Mouse (Mus musculus) gastrocnemius, postnatal 10 days (tissue): ENCODE results near the gene Gm29666. TPM values are rescaled to one million over a fixed set of nuclear protein-coding genes. Genes with fewer than 3 reads are reported as not detected.

Experiments used
- DNase-seq: peaks from one replicate; pipeline ENCODE4 v3.0.0; 2021; ENCODE audit warnings: mixed read lengths
- long read RNA-seq, 2 experiments: library from polyadenylated mRNA; stranded (forward); transcript quantifications; one replicate each; pipeline ENCODE4 v2.0.0; 2021
- total RNA-seq, 2 experiments: library from RNA; stranded (reverse); gene quantifications; 2 replicates each; pipeline ENCODE4 v1.2.3; 2021

Gene Gm29666
- under 1 TPM; 0.14 to 0.32 TPM for total RNA-seq
- long read RNA-seq, experiment 1, result 0 reads
- long read RNA-seq, experiment 2, partial matches to known transcripts, result 0 of 2 reads
- long read RNA-seq, experiment 2, other reads (novel, unspliced or antisense), result 2 of 2 reads

- DNase-seq, result no peak
Measured at GRCm38 (mm10) chr15:84919938-84920337, at the start of gene Gm29666. Gene Gm29666, minus strand, starts transcription at chr15:84920038.

DNA sequence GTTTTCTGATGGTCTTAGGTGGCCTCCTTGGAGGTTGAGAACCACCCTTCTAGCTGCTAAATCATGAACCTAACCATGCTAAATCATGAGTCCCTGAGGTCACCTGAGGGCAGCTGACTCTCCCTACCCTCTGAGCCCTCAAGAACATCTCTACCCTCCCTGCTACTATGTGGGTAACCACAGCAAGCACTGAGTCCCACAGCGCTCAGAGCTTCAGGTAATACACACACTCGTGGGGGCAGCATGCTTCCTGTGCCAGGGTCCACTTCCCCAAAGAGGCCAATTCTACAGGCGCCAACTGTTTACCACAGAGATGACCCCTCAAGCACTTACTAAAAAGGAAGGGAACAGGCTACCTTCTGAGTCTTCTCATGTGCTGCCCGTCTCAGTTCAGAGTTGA is 48.7 kb upstream of the Gm29666 start:
- no peak for DNase-seq

DNA sequence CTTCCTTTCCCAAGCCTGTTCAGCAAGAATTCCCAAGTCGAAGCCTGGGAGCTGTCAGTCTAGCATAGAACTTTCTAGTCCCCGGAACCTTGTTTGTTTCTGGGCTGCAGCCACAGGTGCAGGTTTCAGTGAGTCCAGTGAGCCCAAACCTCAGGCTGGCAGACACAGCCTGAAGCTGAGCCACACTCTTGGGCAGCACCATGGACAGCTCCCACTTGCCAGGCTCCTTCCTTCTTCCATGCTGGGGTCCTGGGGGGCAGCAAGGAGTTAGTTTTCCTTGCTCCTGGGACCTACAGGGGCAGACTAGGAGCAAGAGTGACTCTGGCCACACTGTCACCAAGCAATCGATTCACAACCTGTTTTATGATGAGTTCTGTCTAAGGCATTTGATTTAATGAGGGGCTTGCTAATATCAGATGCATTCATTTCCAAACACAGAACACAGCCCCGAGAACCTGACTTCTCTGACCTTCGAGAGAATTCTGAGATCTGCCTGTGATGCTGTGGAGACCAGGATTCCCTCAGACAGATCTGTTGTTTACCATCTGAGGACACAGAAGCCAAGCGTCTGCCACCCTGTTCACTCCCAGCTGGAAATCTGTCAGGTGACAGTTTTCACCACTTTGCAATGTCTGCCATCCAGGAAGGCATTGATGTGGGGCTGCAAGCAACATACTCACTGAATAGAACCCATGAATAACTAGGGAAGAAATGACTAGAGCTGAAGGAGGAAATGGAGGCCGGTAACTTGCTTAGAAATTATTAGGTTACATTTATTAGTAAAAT is 45.9 kb upstream of the Gm29666 start:
- peak; percentile 73 for DNase-seq

DNA sequence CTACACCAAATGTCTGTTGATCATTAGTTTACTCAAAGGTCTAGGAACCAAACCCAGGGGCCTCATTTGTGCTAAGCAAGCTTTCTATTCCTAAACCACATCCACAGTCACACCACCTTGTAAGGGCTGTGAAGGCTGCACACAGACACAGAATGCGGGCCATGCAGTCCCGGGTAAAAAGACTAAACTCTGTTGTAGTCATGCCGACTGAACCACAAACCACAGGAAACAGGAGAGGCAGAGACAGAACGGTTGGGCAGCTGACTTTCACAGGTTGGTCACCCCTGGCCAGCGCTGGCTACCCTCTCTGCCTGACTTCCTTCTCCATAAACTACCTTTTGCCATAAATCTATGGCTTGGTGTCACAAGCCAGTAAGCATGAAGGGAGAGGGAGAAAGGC is 44.9 kb upstream of the Gm29666 start:
- no peak for DNase-seq

- no peak for DNase-seq
Measured at GRCm38 (mm10) chr15:84962518-84962917, 42.7 kb upstream of the Gm29666 start.

DNA sequence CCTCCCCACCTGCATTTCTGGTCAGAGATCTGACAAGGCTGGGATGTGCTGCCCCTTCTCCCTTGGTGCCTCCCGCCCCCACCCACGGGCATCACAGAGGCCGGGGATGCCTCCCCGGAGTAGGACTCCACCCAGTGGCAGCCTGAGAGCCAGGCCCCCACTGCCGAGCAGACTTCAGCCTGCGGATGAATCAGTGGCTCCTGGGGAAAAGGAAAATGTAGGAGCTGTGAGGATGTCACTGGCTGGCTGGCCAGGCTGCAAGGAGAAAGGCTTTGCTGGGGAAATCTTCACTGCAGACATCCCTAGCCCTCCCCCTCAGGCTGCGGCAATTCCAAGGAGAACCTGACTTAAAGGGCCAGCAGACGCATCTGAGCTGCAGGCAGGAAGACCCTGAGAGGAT is 40.9 kb upstream of the Gm29666 start:
- DNase-seq, result peak; percentile 25

- DNase-seq, result no peak
Measured at GRCm38 (mm10) chr15:84959891-84960290, 40.1 kb upstream of the Gm29666 start.

DNA sequence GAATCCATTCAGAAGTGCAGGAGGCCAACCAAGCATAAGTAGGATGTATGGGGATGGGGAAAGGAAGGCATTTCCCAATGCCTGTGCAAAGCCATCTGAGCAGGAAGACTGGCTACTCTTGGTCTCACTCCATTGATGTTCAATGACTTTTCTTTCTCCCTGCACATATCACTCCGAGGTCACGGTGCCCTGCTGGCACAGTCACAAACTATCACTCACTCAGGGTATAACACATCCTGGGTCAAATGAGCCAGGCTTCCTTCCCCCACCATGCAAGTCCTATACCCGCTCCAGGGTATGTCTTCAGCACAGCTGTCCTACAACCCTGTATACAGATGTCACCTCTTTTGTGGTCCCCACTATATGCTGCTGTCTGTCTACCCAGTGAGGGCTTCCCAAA is 38.5 kb upstream of the Gm29666 start:
- DNase-seq, result no peak

- no peak for DNase-seq
Measured at GRCm38 (mm10) chr15:84957851-84958250, 38.0 kb upstream of the Gm29666 start.

- DNase-seq, result no peak
Measured at GRCm38 (mm10) chr15:84953259-84953658, 33.4 kb upstream of the Gm29666 start.

GRCm38 (mm10) chr15:84950053-84950452 is 30.2 kb upstream of the Gm29666 start:
- no peak for DNase-seq

GRCm38 (mm10) chr15:84948990-84949389 is 29.2 kb upstream of the Gm29666 start:
- DNase-seq, result no peak

DNA sequence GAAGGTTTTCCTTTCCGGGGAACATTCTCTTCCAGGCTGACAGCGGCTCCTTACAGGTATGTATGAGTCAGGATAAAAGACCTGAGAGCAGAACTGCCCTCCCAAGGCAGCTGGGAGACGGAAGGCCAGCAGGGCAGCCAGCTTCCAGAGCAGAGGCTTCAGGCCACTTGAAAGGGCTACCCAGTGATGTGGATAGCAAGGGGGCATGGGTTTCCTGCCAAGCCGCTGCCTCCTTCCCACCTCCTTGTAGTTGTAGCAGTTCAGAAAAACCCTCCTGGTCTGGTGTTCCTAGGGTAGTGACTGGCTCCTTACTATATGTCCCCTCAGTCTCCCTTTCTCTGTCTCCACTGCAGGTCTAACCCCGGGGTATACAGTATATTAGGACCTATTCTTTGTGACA is 24.5 kb upstream of the Gm29666 start:
- no peak for DNase-seq

DNA sequence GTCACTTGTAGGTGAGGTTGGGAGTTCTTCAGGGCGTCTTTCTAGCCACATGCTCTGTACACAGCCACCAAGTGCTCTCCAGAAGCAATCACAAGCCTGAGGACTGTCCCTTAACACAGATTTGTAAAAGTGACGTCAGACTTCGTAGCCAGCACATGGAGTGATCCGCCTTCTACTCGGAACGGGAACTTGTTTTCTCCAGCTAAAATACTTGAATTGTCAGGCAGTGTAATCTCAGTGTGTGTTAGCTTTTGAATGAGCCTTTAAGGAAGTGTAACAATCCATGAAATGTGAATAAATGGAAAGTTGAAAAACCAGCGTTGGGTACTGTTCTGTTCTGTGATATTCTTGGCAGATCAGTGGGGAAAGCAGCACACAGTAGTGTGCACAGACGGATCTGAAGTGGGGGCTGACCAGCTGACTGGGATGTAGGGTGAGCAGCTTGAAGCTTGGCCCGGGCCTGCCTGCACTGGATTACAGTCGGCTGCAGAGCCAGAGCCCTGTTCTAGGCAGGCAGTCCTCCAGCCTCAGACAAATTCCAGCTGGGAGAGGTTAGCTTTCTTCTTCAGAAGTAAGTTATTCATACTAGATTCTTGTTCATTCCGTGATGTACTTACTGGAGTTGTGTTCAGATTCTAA is 22.9 kb upstream of the Gm29666 start:
- DNase-seq, result no peak

DNA sequence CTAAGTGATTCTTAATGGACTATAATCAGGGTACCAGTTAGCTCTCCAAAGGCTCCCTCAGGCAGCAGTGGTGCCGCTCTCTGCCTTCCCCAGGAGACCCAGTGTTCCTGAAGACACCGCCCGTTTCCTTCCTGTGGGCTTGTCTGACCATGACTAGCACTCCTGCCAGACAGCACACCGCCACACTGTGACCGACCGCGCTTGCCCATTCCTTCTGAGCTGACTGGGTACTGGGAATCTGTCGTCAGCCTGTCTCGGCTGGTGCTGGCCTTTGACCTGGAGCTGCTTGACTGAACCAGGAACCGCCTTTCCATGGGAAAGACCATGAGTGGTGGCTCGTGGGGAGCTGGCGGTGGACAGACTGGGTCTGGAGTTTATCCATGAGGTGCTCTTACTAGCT is 20.3 kb upstream of the Gm29666 start:
- no peak for DNase-seq

DNA sequence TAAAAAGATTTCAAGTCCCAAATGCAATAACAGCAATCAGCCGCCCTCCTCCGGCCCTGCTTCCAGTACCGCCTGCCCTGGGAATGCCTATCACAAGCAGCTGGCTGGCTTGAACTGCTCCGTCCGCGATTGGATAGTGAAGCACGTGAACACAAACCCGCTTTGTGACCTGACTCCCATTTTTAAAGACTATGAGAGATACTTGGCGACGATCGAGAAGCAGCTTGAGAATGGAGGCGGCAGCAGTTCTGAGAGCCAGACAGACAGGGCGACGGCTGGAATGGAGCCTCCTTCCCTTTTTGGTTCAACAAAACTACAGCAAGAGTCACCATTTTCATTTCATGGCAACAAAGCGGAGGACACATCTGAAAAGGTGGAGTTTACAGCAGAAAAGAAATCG is 15.1 kb upstream of the Gm29666 start:
- no peak for DNase-seq

DNA sequence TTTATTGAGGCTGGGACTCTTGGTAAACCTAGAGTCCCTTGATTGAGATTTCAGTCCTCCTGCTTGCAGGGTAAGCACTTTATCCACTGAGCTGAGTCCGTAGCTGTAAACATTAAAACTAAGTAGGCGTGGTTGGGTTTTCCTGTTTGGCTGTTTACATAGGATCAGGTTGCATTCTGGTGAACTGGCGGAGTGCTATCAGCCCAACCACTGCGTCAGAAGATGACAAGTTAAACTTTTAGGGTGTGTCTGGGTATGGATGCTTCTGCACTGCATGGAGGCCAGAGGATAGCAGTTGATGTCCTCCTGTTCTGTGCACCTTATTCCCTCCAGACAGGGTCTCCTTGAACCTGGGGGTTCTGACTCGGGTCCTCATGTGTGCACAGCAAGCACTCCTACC is 12.5 kb upstream of the Gm29666 start:
- no peak for DNase-seq

DNA sequence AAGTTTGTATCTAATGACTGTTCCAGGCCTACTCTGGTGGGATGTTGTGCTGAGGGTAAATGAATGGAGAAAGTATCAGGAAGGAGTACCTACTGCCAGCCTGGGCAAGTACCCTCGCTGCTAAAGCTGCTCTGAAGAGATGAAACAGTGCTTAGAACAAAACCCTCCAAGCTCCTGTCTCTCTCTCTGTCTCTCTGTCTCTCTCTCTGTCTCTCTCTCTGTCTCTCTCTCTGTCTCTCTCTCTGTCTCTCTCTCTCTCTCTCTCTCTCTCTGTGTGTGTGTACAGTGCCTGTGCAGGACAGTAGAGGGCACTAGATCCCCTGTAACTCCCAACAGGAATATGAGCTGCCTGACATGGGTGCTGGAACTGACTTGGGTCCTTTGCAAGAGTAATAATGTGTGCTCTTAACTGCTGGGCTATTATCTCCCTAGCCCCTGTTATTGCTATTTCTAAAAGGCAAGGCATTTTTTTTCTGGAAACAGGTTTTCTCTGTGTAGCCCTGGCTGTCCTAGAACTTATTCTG is 5.7 kb upstream of the Gm29666 start:
- no peak for DNase-seq

DNA sequence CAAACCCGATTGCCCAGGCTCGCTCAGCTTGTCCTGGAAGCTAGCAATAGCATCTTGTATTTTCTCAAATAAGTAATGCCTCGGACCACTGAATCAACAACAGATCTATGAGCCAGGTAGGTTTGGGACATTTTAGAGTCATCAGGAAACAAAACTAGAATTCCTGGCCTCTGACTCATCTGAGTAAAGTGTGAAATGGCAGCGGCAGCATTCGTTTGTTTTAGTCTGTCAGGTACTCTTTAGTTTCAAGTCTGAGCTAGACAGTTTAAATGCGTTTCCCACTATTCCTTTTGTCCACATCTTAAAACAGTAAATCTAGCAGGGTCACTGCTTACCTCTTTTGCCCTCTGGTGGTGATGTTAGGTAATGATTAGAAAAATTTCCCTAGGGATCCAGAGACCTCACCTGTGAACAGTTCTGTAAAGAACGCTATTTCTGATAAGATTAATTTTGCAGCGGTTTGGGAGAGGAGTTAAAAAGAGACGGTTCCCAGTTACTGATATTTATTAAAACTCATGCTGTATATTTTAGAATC is 5.0 kb upstream of the Gm29666 start:
- DNase-seq, result no peak

DNA sequence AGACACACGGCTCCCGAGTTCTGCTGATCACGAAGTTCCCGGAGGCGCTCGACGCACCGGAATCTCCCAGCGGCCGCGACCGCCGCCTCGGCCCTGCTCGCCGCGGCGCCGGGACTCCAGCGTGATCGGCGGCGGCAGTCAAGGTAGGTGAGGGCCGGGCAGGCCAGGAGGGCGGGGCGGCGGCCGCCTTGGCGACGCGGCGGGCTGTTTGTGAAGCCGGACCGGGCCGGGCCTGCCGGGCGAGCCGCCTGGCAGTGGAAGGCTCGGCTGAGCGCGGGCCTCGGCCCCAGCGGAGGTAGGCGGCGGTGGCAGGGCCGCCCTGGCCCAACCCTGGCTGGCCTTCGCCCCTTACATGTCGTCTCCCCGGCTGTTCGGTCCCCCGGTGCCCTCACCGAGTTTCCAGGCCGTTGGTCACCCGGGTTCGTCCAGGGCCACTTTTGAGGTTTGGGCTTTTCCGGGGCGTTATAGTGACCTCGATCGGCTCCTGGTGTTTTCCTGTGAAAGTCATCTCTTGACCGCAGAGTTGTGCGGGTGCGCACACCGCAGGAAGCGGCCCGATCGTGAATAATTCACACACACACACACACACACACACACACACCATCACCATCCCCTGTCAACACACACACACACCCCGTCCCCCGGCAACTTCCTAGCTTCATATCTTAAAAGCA is 3.8 kb upstream of the Gm29666 start:
- peak; percentile 67 for DNase-seq

DNA sequence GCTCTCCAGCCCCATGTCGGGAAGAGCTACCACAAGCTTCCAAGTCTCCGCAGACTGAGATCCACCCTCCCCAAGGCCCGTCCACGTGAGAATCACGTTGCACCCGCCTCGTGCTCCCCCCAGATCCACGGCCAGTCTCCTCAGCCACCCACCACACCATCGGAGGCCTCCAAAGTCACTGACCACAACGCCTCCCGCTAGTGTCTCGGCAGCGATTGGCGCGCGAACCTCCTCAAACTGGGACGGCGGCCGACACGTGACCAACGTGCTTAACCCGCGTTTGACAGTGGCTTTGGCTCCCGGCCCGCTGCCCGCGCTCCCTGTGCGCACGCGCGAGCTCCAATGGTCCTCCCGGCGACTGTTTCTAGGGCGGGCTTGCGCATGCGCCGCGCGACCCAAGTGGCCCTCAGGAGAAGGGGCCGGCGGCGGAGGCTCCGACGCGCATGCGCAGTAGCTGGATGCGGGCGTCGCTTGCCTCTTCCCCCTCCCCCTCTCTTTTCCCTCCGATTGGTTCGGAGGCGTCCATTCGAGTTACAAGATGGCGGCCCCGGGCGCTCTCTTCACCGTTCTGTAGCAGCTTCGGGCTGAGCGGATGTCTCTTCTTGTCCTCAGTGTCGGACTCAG is 3.2 kb upstream of the Gm29666 start, which contains the start of gene Nup50:
TSS of gene Nup50 (plus strand) at position 528 of the 624 bp plus-strand sequence.
- peak; percentile 100 for DNase-seq

DNA sequence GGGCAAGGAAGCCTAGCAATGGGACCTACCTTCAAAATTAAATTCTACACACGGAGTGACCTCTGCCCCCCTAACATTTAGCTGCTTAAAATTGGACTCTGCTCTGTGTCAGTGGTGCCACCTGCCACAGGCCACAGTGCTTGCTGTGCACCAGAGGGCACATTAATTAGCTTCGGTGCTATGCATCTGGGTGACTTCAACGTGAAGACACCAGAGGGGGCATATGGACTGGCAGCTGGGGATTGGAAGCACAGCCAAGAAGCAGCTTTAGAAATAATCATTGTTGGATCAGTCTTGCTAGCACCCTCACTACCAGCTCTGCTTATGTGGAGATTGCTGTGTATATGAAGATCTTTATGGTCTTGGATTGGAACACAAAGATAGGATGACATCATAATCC is 6.6 kb downstream of the Gm29666 start:
- DNase-seq, result no peak
